Mouse (Mus musculus) c-Kit-negative CD71-positive TER-119-positive erythroid progenitor cells, embryonic 14.5 days (primary cell): ENCODE data around the gene Enpp5.
A peak's percentile ranks its signal among the peaks of the same experiment; 100 is the strongest.

Source experiments
- DNase-seq: peaks from one replicate; pipeline ENCODE4 v3.0.0-alpha.2; 2013; ENCODE audit warnings: low read depth, low spot score

Enpp5 gene

DNA sequence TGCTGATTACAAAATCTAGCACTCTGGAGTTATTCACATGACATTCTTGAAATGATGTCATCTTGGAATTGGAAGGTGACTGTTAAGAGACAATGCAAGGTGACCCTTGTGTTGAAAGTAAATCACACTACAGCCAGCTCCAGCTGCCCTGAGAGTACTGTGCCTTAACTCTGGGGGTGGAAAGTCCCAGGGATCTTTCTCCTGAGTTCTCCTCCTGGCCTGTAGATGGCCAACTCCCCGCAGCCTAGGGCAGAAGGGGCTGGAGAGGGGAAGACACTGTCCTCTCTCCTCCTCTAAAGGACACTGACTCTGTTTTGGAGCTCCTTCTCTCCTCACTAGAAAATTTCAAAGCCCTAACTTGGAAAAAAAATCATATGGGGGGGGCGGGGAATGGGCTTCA lies 12.9 kb downstream of the Enpp5 start:
- no peak for DNase-seq

GRCm38 (mm10) chr17:44100486-44100885 lies 21.9 kb downstream of the Enpp5 start:
- DNase-seq, result no peak

DNA sequence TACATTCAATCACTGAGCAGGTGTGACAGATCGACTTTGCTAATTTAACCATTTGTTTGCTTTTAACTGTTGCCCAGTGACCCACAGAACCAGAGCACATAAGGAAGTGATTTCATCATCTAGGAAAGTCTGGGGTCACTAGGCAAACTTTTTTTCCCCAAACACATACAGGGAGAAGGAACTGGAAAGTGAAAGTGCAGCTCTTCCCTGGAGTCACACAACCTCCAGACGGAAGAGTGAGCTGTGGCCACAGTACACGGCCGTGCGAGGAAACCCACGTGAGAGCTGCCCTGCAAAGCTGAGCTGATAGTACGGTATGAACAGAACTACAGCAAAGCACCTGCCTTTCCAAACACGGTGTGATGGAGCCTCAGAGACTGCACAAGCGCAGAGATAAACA lies 22.3 kb downstream of the Enpp5 start:
- no peak for DNase-seq

GRCm38 (mm10) chr17:44101961-44102360 lies 23.3 kb downstream of the Enpp5 start:
- DNase-seq, result no peak

DNA sequence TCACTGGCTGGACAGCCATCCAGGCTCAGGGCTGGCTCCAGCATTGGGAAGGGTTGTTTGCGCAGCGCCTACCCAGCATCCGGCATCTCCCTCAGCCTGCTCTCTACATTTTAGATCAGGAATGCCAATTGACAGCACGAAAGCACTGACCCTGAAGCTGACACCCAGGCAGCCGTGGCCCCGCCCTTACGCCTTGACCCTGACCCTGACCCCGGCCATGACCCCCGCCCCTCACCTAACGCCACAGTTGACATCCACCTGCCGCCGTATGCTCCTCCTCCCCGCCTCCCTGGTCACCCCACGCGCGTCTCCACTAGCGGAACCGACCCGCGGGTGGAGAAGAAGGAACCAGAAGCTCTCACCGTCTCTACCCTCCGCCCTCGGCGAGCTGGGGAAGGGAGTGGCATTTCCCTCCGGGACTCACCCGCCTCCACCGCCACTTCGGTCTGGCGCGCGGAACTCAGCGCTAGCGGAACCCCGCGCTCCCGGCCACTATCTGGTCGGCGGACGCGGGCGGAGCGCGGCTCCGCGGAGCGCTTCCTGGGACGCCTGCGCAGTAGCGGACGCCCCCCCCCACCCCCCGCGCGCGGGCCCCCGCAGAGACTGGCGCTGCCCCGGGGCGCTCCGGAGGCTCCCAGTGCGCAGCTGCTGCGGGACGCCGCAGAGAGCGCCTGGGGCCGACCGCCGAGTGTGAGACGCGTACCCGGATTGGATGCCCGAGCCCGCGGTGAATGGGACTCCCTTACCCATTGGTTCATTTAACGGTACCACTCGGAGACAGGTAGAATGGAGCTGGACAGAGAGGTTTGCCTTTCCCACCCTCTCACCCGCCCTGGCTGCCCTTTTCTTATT lies 26.9 kb downstream of the Enpp5 start, which contains the start of gene Enpp4:
Gene Enpp4 (minus strand): TSS at position 523 of the 852 bp plus-strand sequence.
- peak; percentile 53 for DNase-seq

DNA sequence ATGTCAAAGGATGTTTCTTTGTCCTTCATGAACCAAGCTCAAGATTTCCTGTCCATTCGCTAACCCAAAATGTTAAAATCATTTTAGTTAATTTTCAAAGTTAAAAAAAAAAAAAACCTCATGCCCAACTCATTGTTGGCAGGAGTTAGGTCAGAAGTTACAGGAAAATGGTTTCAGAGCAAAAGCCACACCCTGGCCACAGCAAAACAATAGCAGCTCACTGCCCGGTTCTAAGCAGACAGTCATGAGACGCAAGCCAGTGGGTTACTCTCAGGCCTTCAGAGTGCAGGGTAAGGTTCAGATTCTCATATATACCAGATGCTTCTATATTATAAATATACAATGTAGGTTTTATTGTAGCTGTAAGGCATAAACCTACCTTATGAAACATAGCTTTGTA lies 29.7 kb downstream of the Enpp5 start:
- DNase-seq, result no peak

- DNase-seq, result no peak
These were observed 38.0 kb downstream of the Enpp5 start for GRCm38 (mm10) chr17:44116584-44116983.

DNA sequence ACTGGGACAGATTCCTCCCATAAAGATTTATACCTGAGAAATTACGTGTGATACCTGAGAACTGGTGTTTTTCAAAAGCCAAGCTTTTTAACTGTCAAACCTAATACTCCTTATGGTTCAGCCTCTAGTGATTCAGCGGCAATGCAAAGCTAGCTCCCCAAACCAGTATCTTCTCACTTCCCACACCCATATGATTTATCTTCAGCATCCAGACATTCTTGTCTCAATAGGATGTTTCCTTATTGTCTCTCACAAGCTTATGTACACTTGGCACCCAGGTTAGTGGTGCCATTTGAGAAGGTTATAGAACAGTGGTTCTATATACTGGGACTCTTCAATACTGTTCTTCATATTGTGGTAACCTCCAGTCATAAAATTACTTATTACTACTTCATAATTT lies 39.1 kb downstream of the Enpp5 start:
- no peak for DNase-seq

DNA sequence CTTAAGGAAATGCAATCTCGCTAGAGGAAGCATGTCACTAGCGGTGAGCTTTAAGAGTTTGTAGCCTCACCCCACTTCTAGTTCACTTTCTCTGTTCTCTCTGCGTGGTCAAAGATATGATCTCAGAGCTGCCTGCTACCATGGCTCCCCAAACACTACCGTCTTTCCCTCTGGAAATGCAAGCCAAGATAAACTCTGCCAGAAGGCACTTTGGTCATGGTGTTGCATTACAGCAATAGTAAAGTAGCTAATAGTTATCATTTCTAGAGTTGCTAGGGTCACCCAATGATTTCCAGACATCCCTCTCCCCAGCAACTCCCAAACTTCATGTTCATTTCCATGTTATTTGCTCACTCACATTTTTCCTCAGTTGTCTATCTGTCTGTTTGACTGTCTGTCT lies 39.6 kb downstream of the Enpp5 start:
- no peak for DNase-seq

DNA sequence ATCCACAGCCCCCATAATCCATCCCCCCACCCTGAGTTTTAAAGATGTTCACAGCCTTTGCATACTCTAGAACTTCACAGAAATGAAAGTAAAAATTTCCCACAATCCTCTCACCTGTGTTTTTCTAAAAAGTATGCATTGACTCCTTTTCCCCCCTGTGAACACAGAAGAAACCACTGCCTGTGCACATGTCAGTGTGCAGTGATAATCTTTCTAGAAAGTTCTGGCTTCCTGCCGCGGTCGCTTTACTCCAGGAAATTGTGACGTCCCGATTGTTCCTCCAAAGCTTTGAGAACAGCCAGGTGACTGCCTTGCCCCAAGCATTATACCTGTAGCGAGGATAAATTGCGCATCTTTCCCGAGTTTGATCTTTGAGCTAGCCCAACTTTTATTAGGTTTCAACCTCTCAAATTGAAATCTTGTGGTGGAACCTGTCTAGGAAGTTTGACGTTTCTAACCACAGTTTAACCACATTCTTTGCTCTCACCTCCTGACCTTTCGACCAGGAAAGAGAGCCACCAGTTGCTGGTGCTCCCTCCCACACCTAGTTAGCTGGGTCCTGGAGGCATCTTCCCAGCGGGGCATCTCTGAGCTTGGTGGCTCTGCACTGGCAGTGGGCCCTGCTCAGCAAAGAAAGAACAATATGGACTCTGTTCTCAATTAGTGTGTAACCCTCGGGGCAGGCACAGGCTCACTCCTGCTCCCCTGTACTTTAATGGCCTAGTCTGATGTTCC lies 42.9 kb downstream of the Enpp5 start:
- no peak for DNase-seq

GRCm38 (mm10) chr17:44129092-44129750 lies 50.6 kb downstream of the Enpp5 start:
- DNase-seq, result no peak

- peak; percentile 37 for DNase-seq
These were observed 51.8 kb downstream of the Enpp5 start for GRCm38 (mm10) chr17:44130429-44130828.

GRCm38 (mm10) chr17:44134106-44134505 lies 55.5 kb downstream of the Enpp5 start:
- no peak for DNase-seq

DNA sequence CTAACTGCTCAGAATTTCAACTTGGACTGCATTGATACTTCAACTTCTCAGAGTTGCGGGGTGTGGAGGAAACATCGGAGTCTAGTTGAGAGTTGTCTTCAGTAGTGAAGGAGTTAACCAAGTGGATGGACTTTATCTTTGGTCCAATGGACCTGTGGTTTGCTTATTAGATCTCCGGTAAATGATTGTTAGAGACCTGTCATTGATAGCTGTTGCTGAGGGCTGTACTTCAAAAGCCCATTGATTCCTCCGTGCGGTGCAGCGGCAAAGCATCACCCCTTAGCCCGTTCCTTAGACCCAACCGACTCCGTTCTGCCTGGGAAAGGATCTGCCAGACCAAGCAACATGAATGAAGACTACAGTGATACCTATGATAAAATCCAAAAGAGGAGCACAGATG lies 55.9 kb downstream of the Enpp5 start:
- no peak for DNase-seq

GRCm38 (mm10) chr17:44136018-44136417 lies 57.4 kb downstream of the Enpp5 start:
- DNase-seq, result no peak
